Mouse (Mus musculus) heart, postnatal 10 days (tissue): ENCODE measurements around the gene Actr5. TPM values are rescaled to one million over a fixed set of nuclear protein-coding genes. Genes with fewer than 3 reads are reported as not detected.

Experiments used
- DNase-seq, 2 experiments: peaks; one replicate each; pipeline ENCODE4 v3.0.0; 2021
- intact Hi-C: fragments of 180-260 bp; cut with DNase I; formaldehyde crosslinking; loops from one replicate; pipeline ENCODE4 v1.15.1; 2025
- microRNA-seq, 2 experiments: library from miRNA; unstranded; fragments of <30 nt; microRNA quantifications; one replicate each; pipeline ENCODE4 v1.2.0; 2022
- total RNA-seq, 2 experiments: library from RNA; stranded (reverse); gene quantifications; 2 replicates each; pipeline ENCODE4 v1.2.3; 2021

The Actr5 gene
- total RNA-seq, 2 experiments from 2014 or later, result 7.5 to 8.2 TPM

GRCm38 (mm10) chr2:158683038-158683413 lies 58.3 kb downstream of the Actr5 start:
- DNase-seq, result peak in 1 of 2 experiments; percentile 16
- intact Hi-C loops, result no loop called here

- DNase-seq, result no peak
- intact Hi-C loops, result loop anchor here (2.0 kb wide), 1 partner anchor 14 kb away; no protein-coding TSS in a partner anchor
These were observed 59.7 kb downstream of the Actr5 start for GRCm38 (mm10) chr2:158684247-158684843.

- intact Hi-C loops, result loop anchor here (2.0 to 5.0 kb wide), 2 partner anchors 14 to 57 kb away; no protein-coding TSS in a partner anchor
- no peak for DNase-seq
These were observed 60.2 kb downstream of the Actr5 start for GRCm38 (mm10) chr2:158684910-158685309.

GRCm38 (mm10) chr2:158686394-158686793 lies 61.7 kb downstream of the Actr5 start:
- DNase-seq, result no peak
- intact Hi-C loops, result loop anchor here (5.0 kb wide), 1 partner anchor 56 kb away; no protein-coding TSS in a partner anchor

- DNase-seq, result peak; percentile 68 to 73
- intact Hi-C loops, result loop anchor here (5.0 kb wide), 1 partner anchor 54 kb away; no protein-coding TSS in a partner anchor
These were observed 63.1 kb downstream of the Actr5 start for GRCm38 (mm10) chr2:158687804-158688241.

Small RNAs within 50 kb of the gene (microRNA-seq; reads per million reads assigned to microRNA genes)
- 3.3 to 3.8 reads per million in 2 experiments for gene Mir3474

Other genes with a start within 250 kb of the Actr5 start
- gene Snhg11, start 249.2 kb upstream of the Actr5 start, total RNA-seq, result under 1 TPM in 1 of 2 experiments, not detected in 1; 0.24 TPM
- 10 to 100 TPM; 30.5 to 33.3 TPM for gene Ralgapb, start 215.0 kb upstream of the Actr5 start, total RNA-seq
- gene Adig, start 122.3 kb upstream of the Actr5 start, total RNA-seq, result 10 to 100 TPM in 1 of 2 experiments, 1 to 10 TPM in 1; 5.5 to 19.7 TPM
- gene Arhgap40, start 112.1 kb upstream of the Actr5 start, total RNA-seq, result not detected
- gene Slc32a1, start 14.1 kb upstream of the Actr5 start, total RNA-seq, result not detected
- gene Ppp1r16b, start 40.5 kb downstream of the Actr5 start, total RNA-seq, result 10 to 100 TPM; 18.3 to 22.1 TPM
- gene Fam83d, start 143.2 kb downstream of the Actr5 start, total RNA-seq, result 1 to 10 TPM; 8.7 to 9.6 TPM
- gene Dhx35, start 169.9 kb downstream of the Actr5 start, total RNA-seq, result 10 to 100 TPM; 24.9 to 30.2 TPM